Mouse (Mus musculus) B cell, adult 62 days (primary cell): Measurements from ENCODE around the gene Ccr4. TPM values are rescaled to one million over a fixed set of nuclear protein-coding genes. Genes with fewer than 3 reads are reported as not detected.

ENCODE experiments used
- total RNA-seq: library from RNA; stranded (reverse); gene quantifications from 4 replicates; pipeline ENCODE4 v1.2.4, GENCODE M21; 2023

The Ccr4 gene
- not detected in 4 replicates for total RNA-seq

DNA sequence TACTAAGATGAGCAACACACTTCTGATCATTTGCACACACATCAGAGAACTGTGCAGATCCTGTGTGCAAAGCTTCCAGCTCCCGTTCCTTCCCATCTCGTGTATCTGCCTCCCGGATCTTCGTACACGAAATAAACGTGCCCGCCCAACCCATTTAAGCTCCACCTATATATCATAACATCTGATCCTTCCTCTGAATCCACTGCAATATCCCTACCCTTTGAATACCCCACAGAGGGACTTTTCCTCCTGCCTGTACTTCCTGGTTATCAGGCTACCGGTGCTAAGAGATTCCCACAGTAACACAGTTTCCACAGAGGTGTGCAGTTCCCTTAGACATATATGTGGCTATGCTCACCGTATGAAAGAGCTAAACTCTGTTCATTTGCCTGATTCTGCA, at the start of gene Ccr4:
TSS of gene Ccr4 (minus strand) at position 101 of the 400 bp plus-strand sequence.

DNA sequence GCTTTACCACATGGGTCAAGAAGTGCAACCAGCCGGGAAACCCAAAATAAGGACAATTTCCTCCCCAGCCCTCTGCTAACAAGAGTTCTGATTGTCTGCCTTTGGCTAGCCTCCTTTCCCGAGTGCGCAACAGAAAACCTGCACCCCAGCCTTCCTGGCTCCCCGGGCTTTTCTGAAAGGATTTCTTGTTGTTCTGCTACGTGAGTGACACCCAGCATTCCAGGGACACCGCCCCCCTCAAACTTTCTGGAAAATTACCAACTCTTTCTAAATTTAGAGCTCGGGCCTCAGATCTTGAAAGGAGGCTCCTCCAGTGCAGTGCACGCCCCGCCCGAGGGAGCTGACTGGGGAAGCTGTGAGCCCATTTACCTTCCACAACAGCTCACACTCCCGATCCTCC, 10.6 kb upstream of the Ccr4 start, which contains the start of gene C130032M10Rik:
TSS of gene C130032M10Rik (plus strand) at position 334 of the 400 bp plus-strand sequence.

Other genes starting within 250 kb of the Ccr4 start
- gene Bcl2a1c, start 174.8 kb downstream of the Ccr4 start, total RNA-seq: 2.2 to 2.9 TPM in 2 of 4 replicates, not detected in the others
- 5.8 to 8.0 TPM (median 6.4 TPM) in 4 replicates for gene Crtap, start 114.2 kb downstream of the Ccr4 start, total RNA-seq
- 20.5 to 24.2 TPM (median 22.4 TPM) in 4 replicates for gene Glb1, start 103.8 kb downstream of the Ccr4 start, total RNA-seq
- 7.9 to 10.6 TPM (median 9.8 TPM) in 4 replicates for gene Tmppe, start 103.8 kb downstream of the Ccr4 start, total RNA-seq
- gene C130032M10Rik, start 10.8 kb upstream of the Ccr4 start, total RNA-seq: not detected in 4 replicates
- gene Trim71, start 59.5 kb upstream of the Ccr4 start, total RNA-seq: not detected in 4 replicates
- 74.9 to 79.2 TPM (median 76.8 TPM) in 4 replicates for gene Cnot10, start 135.3 kb upstream of the Ccr4 start, total RNA-seq
- gene Dync1li1, start 183.9 kb upstream of the Ccr4 start, total RNA-seq: 41.3 to 46.6 TPM (median 44.9 TPM) in 4 replicates
- 91.0 to 99.5 TPM (median 95.7 TPM) in 4 replicates for gene Cmtm6, start 226.2 kb upstream of the Ccr4 start, total RNA-seq